Mouse (Mus musculus): Measurements from ENCODE around the gene Nudt3.

DNA sequence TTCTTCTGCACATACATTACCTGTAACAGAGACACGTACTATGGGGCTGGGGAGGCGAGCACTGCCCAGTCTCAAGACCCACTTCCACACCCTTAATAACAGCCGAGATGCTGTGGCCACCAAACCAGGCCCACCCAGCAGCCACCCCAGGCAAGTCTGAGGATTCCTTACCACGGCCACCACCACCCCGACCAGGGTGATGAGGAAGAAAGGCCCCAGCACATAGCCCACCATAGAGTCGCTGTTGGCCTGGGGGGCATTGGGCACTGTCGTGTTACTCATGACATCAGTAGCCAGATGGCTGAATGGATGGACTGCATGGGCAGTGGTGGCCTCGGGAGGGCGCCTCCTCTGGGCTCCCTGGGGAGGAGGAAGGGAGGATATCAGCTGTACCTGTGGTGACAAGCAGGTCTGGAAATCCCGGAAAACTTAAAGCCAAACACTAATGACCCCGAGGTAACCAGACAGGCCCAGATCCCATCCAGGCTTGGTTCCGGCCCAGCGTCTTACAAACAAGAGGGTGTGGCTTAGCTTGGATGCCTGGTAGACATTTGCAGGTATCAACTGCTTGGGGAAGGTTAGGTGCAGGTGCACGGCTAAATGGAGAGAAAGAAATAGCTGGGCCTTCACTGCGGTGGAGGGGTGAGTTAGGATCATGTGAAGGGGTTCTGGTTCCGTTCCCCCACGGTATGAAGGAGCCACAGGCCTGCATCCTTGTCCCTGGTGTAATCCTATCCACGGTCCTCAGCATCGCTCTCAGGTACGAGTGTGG, 58.7 kb downstream of the Nudt3 start:
- TF ChIP-seq POLR2A (IDR thresholded peaks at IDR 0.05; ENCODE audit: control insufficient read depth, low read depth, low read length) = no peak
- no peak for TF ChIP-seq CTCF (IDR thresholded peaks at IDR 0.05; ENCODE audit: control insufficient read depth, insufficient read depth, insufficient replicate concordance, low read depth, low read length)
